In the genomic region with DNA sequence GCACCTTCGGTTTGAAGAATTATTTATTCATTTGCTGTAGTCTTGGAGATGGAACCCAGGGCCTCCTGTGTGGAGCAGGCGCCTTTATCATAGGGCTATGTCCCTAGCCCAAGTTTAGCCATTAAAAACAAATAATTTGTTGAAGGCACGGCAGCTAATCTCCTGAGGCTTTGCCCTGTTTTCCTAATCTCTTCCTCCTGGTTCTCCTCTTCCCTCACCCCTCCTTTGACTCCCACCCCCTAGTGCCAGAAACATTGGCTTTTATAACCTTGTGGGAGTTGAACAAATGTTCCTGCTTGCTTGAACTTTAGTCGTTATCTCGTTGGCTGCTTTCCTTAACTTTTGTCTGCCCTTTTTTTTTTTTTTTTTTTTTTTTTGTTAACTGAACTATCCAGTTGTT, we compare ENCODE assay signal across 16 mouse cellular contexts. TPM values are rescaled to one million over a fixed set of nuclear protein-coding genes. Genes with fewer than 3 reads are reported as not detected.
DNase-seq lines count a peak whose midpoint lies in the region; ATAC-seq and TF ChIP-seq lines count a peak whose summit lies in the region.
"Had no signal": no experiment of that assay in that cellular context is flagged by ENCODE, and none has a peak within 500 bp of the region (broad histone marks: within the 10 kb centered on the region; RNA-seq: fewer than 3 reads in every experiment).

No protein-coding gene starts in this region.

- no peak for TF ChIP-seq POLR2A in heart, adult 2 months (IDR thresholded peaks at IDR 0.05; ENCODE audit: insufficient read depth, low read depth, low read length)

- H3K4me2 ChIP-seq in kidney, embryonic 15.5 days, result no peak overlapping the region
- peak overlapping the region; percentile 9; the same call in 1 of the 2 replicates for H3K4me2 ChIP-seq in midbrain, postnatal 0 days (ENCODE audit: low read depth, low read length, poor library complexity, severe bottlenecking)
- H3K4me2 ChIP-seq in midbrain, embryonic 13.5 days (replicated peaks), result no peak overlapping the region
- H3K4me2 ChIP-seq: limb, embryonic 15.5 days; stomach, embryonic 15.5 days had no signal

- H3K36me3 ChIP-seq in heart, adult 2 months (ENCODE audit: control insufficient read depth, insufficient read depth, low read length), result peaks cover 8% of the 10 kb centered on the region
- no peaks in the 10 kb centered on the region for H3K36me3 ChIP-seq in heart, embryonic 10.5 days
- no peaks in the 10 kb centered on the region for H3K36me3 ChIP-seq in kidney, embryonic 15.5 days
- H3K36me3 ChIP-seq in midbrain, postnatal 0 days (ENCODE audit: insufficient read depth, low read length), result no peaks in the 10 kb centered on the region
- H3K36me3 ChIP-seq in midbrain, embryonic 13.5 days, result no peaks in the 10 kb centered on the region
- H3K36me3 ChIP-seq: limb, embryonic 15.5 days; stomach, embryonic 15.5 days had no signal

- peak in 1 of 2 experiments; percentile 17 for DNase-seq in heart, adult 2 months
- DNase-seq in heart, embryonic 10.5 days (ENCODE audit: low spot score), result no peak
- DNase-seq in kidney, adult 18-20 months, result no peak
- DNase-seq in midbrain, postnatal 0 days (ENCODE audit: low spot score), result no peak
- DNase-seq in heart, postnatal 10 days, result peak; percentile 12 to 28
- no peak for DNase-seq in spleen, adult 12 weeks (ENCODE audit: low spot score)
- DNase-seq: cerebellum, adult 8-10 months had no signal

- H3K27me3 ChIP-seq in heart, adult 2 months (ENCODE audit: control insufficient read depth, insufficient read depth, low read length), result no peaks in the 10 kb centered on the region
- 0 out of 2 replicates have a peak, but pooled peaks cover 4% of the 10 kb centered on the region for H3K27me3 ChIP-seq in heart, embryonic 10.5 days (ENCODE audit: insufficient read depth, poor library complexity, severe bottlenecking)
- H3K27me3 ChIP-seq in kidney, embryonic 15.5 days, result peaks cover 11% of the 10 kb centered on the region; the same call in 1 of the 2 replicates
- H3K27me3 ChIP-seq in midbrain, postnatal 0 days (ENCODE audit: insufficient read depth, low read length), result no peaks in the 10 kb centered on the region
- H3K27me3 ChIP-seq in midbrain, embryonic 13.5 days, result no peaks in the 10 kb centered on the region
- H3K27me3 ChIP-seq: limb, embryonic 15.5 days; stomach, embryonic 15.5 days had no signal

- WGBS in heart, adult 2 months, result 32% methylated on average over 5 of the region's 5 CpGs
- 25% methylated on average over 5 of the region's 5 CpGs for WGBS in heart, embryonic 10.5 days
- WGBS in kidney, embryonic 15.5 days, result 25% methylated on average over 5 of the region's 5 CpGs
- 37% methylated on average over 5 of the region's 5 CpGs for WGBS in midbrain, postnatal 0 days
- 23% methylated on average over 5 of the region's 5 CpGs for WGBS in midbrain, embryonic 13.5 days

- H3K4me1 ChIP-seq in heart, adult 2 months (ENCODE audit: control insufficient read depth, insufficient read depth, low read length), result no peaks in the 10 kb centered on the region; the same call in 1 of the 2 replicates
- peaks cover 6% of the 10 kb centered on the region; the same call in 1 of the 2 replicates for H3K4me1 ChIP-seq in heart, embryonic 10.5 days
- H3K4me1 ChIP-seq in kidney, embryonic 15.5 days, result no peaks in the 10 kb centered on the region
- H3K4me1 ChIP-seq in midbrain, postnatal 0 days (ENCODE audit: insufficient read depth, low read length), result no peaks in the 10 kb centered on the region
- peaks cover 5% of the 10 kb centered on the region; the same call in 1 of the 2 replicates for H3K4me1 ChIP-seq in midbrain, embryonic 13.5 days (replicated peaks)
- H3K4me1 ChIP-seq: limb, embryonic 15.5 days; stomach, embryonic 15.5 days had no signal

- no peak overlapping the region for H3K4me3 ChIP-seq in heart, adult 2 months
- no peak overlapping the region for H3K4me3 ChIP-seq in heart, embryonic 10.5 days
- H3K4me3 ChIP-seq in kidney, embryonic 15.5 days (replicated peaks), result no peak overlapping the region
- no peak overlapping the region for H3K4me3 ChIP-seq in midbrain, postnatal 0 days (ENCODE audit: low read depth, low read length)
- H3K4me3 ChIP-seq in midbrain, embryonic 13.5 days (replicated peaks), result no peak overlapping the region
- H3K4me3 ChIP-seq: left cerebral cortex, adult 2 months; limb, embryonic 15.5 days; myocyte; stomach, embryonic 15.5 days had no signal

- H3K9me3 ChIP-seq in heart, embryonic 10.5 days, result no peaks in the 10 kb centered on the region
- no peaks in the 10 kb centered on the region for H3K9me3 ChIP-seq in kidney, embryonic 15.5 days (replicated peaks)
- no peaks in the 10 kb centered on the region for H3K9me3 ChIP-seq in midbrain, postnatal 0 days (ENCODE audit: low read length)
- H3K9me3 ChIP-seq in midbrain, embryonic 13.5 days, result no peaks in the 10 kb centered on the region
- H3K9me3 ChIP-seq: limb, embryonic 15.5 days; stomach, embryonic 15.5 days had no signal

- intact Hi-C loops in heart, adult 2 months (cut with DNase I), result no loop called here
- intact Hi-C loops in heart, postnatal 10 days (cut with DNase I), result loop anchor here (5.0 kb wide), 1 partner anchor 82 kb away; no protein-coding TSS in a partner anchor

- H3K27ac ChIP-seq in heart, adult 2 months, result peak overlapping the region; percentile 37
- no peak overlapping the region for H3K27ac ChIP-seq in heart, embryonic 10.5 days
- H3K27ac ChIP-seq in kidney, embryonic 15.5 days, result 0 out of 2 replicates have a peak overlapping the region, but pooled peaks have one; percentile 27
- H3K27ac ChIP-seq in midbrain, postnatal 0 days (ENCODE audit: low read depth, low read length), result no peak overlapping the region
- no peak overlapping the region for H3K27ac ChIP-seq in midbrain, embryonic 13.5 days
- H3K27ac ChIP-seq: left cerebral cortex, adult 2 months; limb, embryonic 15.5 days; macrophage; stomach, embryonic 15.5 days had no signal

- ATAC-seq in kidney, embryonic 15.5 days (replicated peaks; ENCODE audit: low FRiP score), result no peak
- no peak for ATAC-seq in midbrain, postnatal 0 days (ENCODE audit: low FRiP score)
- no peak for ATAC-seq in midbrain, embryonic 13.5 days
- ATAC-seq: activated CD4-positive, CD25-positive, alpha-beta regulatory T cell, adult 4 months; CD4-positive, CD25-positive, alpha-beta regulatory T cell, adult 4 months had no signal

- no peak for TF ChIP-seq EP300 in heart, adult 2 months (IDR thresholded peaks at IDR 0.05; ENCODE audit: insufficient read depth, low read depth, low read length)

- TF ChIP-seq CTCF in heart, adult 2 months (IDR thresholded peaks at IDR 0.05), result no peak
- no peak for TF ChIP-seq CTCF in midbrain, postnatal 0 days (IDR thresholded peaks at IDR 0.05)

- H3K79me2 ChIP-seq in heart, adult 2 months (replicated peaks; ENCODE audit: control insufficient read depth, insufficient read depth, low read length), result no peaks in the 10 kb centered on the region

- H3K9ac ChIP-seq in heart, adult 2 months (ENCODE audit: low read depth, low read length), result no peak overlapping the region
- H3K9ac ChIP-seq in kidney, embryonic 15.5 days, result no peak overlapping the region
- no peak overlapping the region for H3K9ac ChIP-seq in midbrain, postnatal 0 days (replicated peaks; ENCODE audit: low read length, poor library complexity, severe bottlenecking)
- no peak overlapping the region for H3K9ac ChIP-seq in midbrain, embryonic 13.5 days (replicated peaks)
- H3K9ac ChIP-seq: limb, embryonic 15.5 days; stomach, embryonic 15.5 days had no signal

RNA-seq across cellular contexts. Expression of gene Fhl1, which starts 2.8 kb away (rescaled TPM):
- 100 to 1,000 TPM; 111 to 140 TPM for total RNA-seq in heart, adult 2 months (2021)
- polyA plus RNA-seq in heart, adult 2 months (2012; rRNA removed), result 123 and 197 TPM in 2 replicates
- polyA plus RNA-seq in heart, embryonic 10.5 days (2016; fragmentation: Nextera tagmentation; extraction: Ambion mirVana), result 107 and 130 TPM in 2 replicates
- polyA plus RNA-seq in kidney, embryonic 15.5 days (2015; fragmentation: Nextera tagmentation; extraction: Ambion mirVana), result 89.6 and 89.8 TPM in 2 replicates
- total RNA-seq in midbrain, postnatal 0 days (2014; rRNA removed), result 227 and 233 TPM in 2 replicates
- polyA plus RNA-seq in midbrain, postnatal 0 days (2015; fragmentation: Nextera tagmentation; extraction: Ambion mirVana), result 231 and 234 TPM in 2 replicates
- 108 and 113 TPM in 2 replicates for polyA plus RNA-seq in midbrain, embryonic 13.5 days (2015; fragmentation: Nextera tagmentation; extraction: Ambion mirVana)
- 100 to 1,000 TPM; 137 to 186 TPM for total RNA-seq in heart, postnatal 10 days (2021)
- polyA plus RNA-seq: activated CD4-positive, CD25-positive, alpha-beta regulatory T cell, adult 4 months; CD4-positive, CD25-positive, alpha-beta regulatory T cell, adult 4 months had no signal

Comparison
In these comparisons a context has a peak if more than half of its experiments do, and no peak if none do; other contexts are left out.
1. DNase-seq: peak in heart, postnatal 10 days (2 of 2); none in heart, embryonic 10.5 days (single experiment), kidney, adult 18-20 months (single experiment), midbrain, postnatal 0 days (single experiment) and spleen, adult 12 weeks (single experiment).
2. H3K27ac ChIP-seq: peak in heart, adult 2 months (single experiment) and kidney, embryonic 15.5 days (single experiment); none in heart, embryonic 10.5 days (single experiment), midbrain, postnatal 0 days (single experiment) and midbrain, embryonic 13.5 days (single experiment).